Mouse (Mus musculus) ZHBTc4 (cell line): ENCODE measurements around the gene Camkmt.

Experiments used
- DNase-seq: peaks from one replicate; pipeline ENCODE4 v3.0.0-alpha.2; 2011; ENCODE audit warnings: low read depth, low spot score

The Camkmt gene

DNA sequence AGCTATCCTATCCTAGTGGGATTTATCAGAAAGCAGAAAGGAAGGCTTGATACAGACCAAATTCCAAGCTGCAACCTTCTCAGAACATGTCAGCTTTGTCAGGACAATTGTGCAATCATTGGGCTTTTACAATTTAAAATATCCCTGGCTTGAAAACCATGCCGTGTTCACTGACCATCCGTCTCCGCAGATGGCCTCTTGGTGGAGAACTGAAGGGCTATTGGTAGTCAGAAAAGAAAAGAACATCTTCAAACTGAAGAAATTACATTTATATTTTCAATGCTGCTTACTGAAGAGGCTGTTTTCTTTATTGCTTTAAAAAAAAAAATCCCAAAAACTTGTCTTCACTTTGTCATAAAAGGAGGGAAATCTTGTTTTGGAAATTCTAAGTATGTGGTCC, 401.1 kb downstream of the Camkmt start:
- DNase-seq: no peak

DNA sequence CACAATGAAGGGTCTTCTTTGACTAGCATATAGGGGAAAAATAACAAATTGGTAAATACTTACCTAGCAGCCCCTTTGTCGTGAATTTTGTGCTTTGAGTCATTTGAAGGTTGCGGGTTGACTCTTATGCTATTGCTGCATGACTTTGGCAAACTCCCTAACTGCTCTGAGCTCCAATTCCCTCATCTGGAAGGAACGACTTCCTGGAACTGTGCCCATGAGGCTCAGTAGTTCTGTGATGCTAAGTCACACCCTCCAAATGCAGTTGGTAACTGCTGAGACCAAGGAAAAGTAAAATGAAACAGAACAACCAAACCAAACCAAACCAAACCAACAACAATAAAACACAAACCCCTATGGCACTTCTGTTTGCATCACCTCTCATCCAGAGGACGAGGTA, 403.2 kb downstream of the Camkmt start:
- DNase-seq: no peak

DNA sequence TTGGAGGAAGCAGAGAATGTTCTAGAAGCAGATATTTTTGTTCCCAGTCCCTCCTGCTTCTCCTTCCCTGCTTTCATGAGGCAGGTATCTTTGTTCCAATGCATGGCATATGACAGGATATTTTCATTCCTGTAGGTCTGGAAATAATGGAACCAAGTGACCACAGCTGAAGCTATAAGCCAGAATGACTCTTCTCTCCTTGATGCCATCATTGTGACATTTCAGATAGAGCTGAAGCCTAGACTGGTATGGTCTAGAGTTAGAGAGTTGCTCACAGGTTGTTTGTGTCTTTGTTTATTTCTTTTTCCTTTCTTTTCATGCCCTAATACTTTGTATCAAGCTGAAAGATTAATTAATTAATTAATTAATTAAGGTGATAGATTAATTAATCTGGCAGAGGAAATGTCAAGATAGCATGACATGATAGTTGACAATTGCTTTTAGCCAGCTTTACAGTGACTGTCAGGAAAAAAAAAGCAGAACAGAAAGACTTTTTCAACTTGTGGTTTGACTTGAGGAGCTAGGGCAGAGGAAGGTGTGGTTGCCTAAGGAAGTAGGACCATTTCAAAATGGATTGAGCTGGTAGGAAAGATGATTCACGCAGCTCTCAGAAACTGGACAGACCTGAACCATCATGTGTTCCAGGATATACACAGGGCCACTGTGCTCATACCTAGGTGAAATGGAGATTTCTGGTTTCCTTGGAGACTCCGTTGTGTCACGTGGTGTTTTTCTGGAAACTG, 404.8 kb downstream of the Camkmt start:
- DNase-seq: no peak

DNA sequence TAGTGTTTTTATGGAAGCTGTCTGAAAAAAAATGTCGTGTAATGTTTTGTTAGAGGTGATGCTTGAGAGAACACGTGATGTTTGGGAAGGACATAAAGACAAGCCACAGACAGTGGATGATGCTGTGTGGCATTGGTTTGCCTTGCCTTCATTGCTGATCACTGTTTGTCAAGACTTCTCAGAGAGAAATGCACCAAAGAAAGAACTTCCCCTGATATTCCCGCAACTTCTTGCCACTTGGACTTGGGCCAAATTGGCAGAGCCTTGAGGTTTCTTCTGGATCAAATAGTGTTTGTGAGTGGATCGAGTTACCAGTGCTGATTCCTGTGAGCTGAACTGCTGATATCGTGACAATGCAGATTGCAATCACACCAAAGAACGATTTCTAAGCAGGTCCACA, 405.5 kb downstream of the Camkmt start:
- DNase-seq: no peak

DNA sequence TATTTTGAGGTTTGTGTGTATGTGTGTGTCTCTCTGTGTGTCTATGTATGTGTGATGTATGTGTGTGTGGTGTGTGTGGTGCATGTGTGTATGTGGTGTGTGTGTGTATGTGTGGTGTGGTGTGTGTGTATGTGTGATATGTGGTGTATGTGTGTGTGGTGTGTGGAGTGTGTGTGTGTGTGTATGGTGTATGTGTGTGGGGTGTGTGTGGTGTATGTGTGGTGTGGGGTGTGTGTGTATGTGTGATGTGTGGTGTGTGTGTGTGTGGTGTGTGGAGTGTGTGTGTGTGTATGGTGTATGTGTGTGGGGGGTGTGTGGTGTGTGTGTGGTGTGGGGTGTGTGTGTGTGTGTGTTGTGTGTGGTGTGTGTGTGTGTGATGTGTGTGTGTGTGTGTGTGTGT, 414.5 kb downstream of the Camkmt start:
- DNase-seq: no peak

DNA sequence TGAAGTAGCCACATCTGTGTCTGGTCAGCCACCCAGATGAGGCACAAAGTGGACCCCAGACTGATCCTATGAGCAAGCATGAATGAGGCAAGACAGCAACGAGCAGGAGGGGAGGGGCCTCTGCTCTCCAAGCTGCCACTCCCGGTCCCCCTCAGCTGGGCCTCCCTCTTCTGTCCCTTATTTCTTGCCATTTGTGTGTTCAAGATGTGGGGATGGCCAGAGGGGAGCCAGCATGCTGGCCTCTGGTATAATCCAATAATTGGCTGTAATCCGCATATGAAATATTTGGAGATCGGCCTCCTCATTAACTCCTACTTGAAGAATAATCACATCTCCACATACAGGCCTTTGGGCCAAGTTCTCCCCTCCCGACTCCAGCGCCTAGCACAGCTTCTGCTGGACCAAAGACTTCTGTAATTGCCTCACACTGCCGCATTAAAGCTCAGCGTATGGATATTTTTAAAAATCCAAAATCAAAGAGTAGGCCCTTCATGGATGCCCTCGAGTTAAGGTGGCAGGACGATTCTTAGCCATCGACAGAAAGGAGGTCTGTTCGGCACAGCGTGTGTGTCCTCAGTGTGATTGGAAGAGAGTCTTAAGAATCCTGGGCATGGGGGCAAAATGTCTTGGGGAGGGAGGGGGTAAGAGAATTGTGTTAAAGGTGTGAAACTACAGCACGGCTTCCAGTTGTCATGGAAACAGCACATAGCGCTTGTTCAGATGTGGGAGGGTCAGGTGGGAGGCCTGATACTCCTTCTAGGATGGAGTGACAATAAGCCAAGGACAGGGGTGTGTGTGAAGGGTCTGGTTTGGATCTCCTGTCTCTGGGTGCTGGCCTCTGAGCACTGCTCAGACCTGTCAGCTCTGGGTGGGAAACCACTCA, 416.1 kb downstream of the Camkmt start:
- DNase-seq: no peak

DNA sequence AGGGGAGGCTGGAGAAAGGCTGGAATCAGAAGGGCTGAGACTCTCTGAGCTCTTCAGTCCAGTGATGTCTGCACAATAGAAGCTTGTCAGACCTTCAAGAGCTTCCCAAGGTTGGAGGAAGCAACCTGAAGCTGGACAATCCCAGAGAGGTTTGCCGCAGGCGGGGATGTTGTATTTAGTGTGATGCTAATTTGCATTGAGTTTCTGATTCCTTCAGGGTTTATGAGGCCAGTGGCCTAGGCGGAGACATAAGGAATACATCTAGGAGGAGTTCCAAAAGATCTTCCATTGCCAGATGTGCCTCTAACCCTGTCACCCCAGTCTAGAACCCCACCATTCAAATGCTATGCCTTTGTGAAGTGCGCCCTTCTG, 416.7 kb downstream of the Camkmt start:
- no peak for DNase-seq
